ENCODE assay signal across 19 mouse cellular contexts in the genomic region with DNA sequence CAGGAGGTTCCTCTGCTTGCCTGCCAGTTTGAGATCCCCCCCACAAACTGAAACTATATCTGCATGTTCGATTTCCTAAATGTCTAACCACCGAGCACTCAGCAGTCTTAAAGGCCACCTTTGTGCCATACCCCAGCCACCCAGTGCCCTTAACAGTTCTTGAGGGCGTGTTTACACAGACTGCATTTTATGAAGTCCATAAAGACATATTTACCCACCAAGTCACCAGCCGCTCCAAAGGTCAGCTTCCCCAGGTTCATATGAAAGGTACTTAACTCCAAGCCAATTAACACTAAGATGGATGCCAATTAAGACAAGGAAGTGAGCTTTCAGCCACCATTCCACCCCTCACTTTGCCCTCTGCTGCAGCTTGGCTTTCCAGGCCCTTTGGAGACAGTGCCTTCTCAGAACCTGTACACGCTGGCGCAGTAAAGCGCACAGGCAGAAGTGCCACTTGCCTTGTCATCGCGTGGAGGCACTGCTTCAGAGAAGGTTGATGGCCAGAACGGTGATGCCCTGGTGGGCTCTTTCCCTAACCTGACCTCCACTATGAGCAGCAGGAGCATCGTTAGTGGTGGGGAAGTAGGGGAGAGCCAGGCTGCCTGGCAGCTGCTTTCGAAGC. TPM values are rescaled to one million over a fixed set of nuclear protein-coding genes. Genes with fewer than 3 reads are reported as not detected.
DNase-seq lines count a peak whose midpoint lies in the region; ATAC-seq and TF ChIP-seq lines count a peak whose summit lies in the region.
"Had no signal": no experiment of that assay in that cellular context is flagged by ENCODE, and none has a peak within 500 bp of the region (broad histone marks: within the 10 kb centered on the region; RNA-seq: fewer than 3 reads in every experiment).

No protein-coding gene starts in this region.

- H3K9me3 ChIP-seq in hindbrain, embryonic 12.5 days (replicated peaks), result no peaks in the 10 kb centered on the region
- no peaks in the 10 kb centered on the region for H3K9me3 ChIP-seq in hindbrain, postnatal 0 days (ENCODE audit: low read length)
- H3K9me3 ChIP-seq in limb, embryonic 12.5 days, result no peaks in the 10 kb centered on the region
- H3K9me3 ChIP-seq in midbrain, embryonic 14.5 days (ENCODE audit: control insufficient read depth, low read length), result no peaks in the 10 kb centered on the region
- H3K9me3 ChIP-seq: hindbrain, embryonic 15.5 days had no signal

- H3K27ac ChIP-seq in hindbrain, embryonic 12.5 days, result no peak overlapping the region
- H3K27ac ChIP-seq in hindbrain, postnatal 0 days, result no peak overlapping the region
- H3K27ac ChIP-seq in limb, embryonic 12.5 days, result no peak overlapping the region
- H3K27ac ChIP-seq in midbrain, embryonic 14.5 days (replicated peaks; ENCODE audit: low read depth, low read length), result no peak overlapping the region
- H3K27ac ChIP-seq: hindbrain, embryonic 15.5 days; liver, embryonic 12.5 days had no signal

- TF ChIP-seq CTCF in hindbrain, postnatal 0 days (IDR thresholded peaks at IDR 0.05; ENCODE audit: low read depth), result no peak

- no peak overlapping the region for H3K4me3 ChIP-seq in hindbrain, embryonic 12.5 days
- no peak overlapping the region for H3K4me3 ChIP-seq in hindbrain, postnatal 0 days (ENCODE audit: low read length)
- no peak overlapping the region for H3K4me3 ChIP-seq in limb, embryonic 12.5 days (replicated peaks)
- H3K4me3 ChIP-seq in midbrain, embryonic 14.5 days (replicated peaks; ENCODE audit: low read depth, low read length), result no peak overlapping the region
- H3K4me3 ChIP-seq: hindbrain, embryonic 15.5 days; liver, embryonic 12.5 days had no signal

- no peaks in the 10 kb centered on the region for H3K27me3 ChIP-seq in hindbrain, embryonic 12.5 days
- H3K27me3 ChIP-seq in hindbrain, postnatal 0 days (ENCODE audit: insufficient read depth, low read length), result no peaks in the 10 kb centered on the region
- H3K27me3 ChIP-seq in limb, embryonic 12.5 days, result no peaks in the 10 kb centered on the region
- no peaks in the 10 kb centered on the region for H3K27me3 ChIP-seq in midbrain, embryonic 14.5 days (ENCODE audit: control insufficient read depth, insufficient read depth, low read length)
- H3K27me3 ChIP-seq: hindbrain, embryonic 15.5 days; liver, embryonic 12.5 days; Patski had no signal

- H3K4me2 ChIP-seq in hindbrain, embryonic 12.5 days (replicated peaks), result no peak overlapping the region
- no peak overlapping the region for H3K4me2 ChIP-seq in hindbrain, postnatal 0 days (ENCODE audit: low read depth, low read length)
- no peak overlapping the region for H3K4me2 ChIP-seq in limb, embryonic 12.5 days
- no peak overlapping the region for H3K4me2 ChIP-seq in midbrain, embryonic 14.5 days (ENCODE audit: low read length)
- H3K4me2 ChIP-seq: hindbrain, embryonic 15.5 days; liver, embryonic 12.5 days had no signal

- H3K4me1 ChIP-seq in hindbrain, embryonic 12.5 days, result peaks cover 10% of the 10 kb centered on the region
- H3K4me1 ChIP-seq in hindbrain, postnatal 0 days (ENCODE audit: insufficient read depth, low read length), result peaks cover 20% of the 10 kb centered on the region
- peaks cover 27% of the 10 kb centered on the region for H3K4me1 ChIP-seq in limb, embryonic 12.5 days (replicated peaks)
- H3K4me1 ChIP-seq in midbrain, embryonic 14.5 days (ENCODE audit: control insufficient read depth, insufficient read depth, low read length), result no peaks in the 10 kb centered on the region

- no peak for ATAC-seq in hindbrain, embryonic 12.5 days (ENCODE audit: low FRiP score)
- ATAC-seq in hindbrain, postnatal 0 days, result no peak
- ATAC-seq in limb, embryonic 12.5 days (ENCODE audit: insufficient number of reproducible peaks, insufficient read depth, low FRiP score, low TSS enrichment, low read depth), result peak; percentile 54; the same call in 1 of the 2 replicates
- no peak for ATAC-seq in midbrain, embryonic 14.5 days (ENCODE audit: low FRiP score, low TSS enrichment)
- ATAC-seq: liver, embryonic 12.5 days; Patski had no signal

- WGBS in hindbrain, embryonic 12.5 days, result 86% methylated on average over 12 of the region's 12 CpGs
- 75% methylated on average over 12 of the region's 12 CpGs for WGBS in hindbrain, postnatal 0 days
- WGBS in limb, embryonic 12.5 days, result 54% methylated on average over 12 of the region's 12 CpGs
- WGBS in midbrain, embryonic 14.5 days, result 87% methylated on average over 12 of the region's 12 CpGs

- peak; percentile 54 for DNase-seq in cerebellum, adult 11-12 months
- no peak for DNase-seq in cerebellum, postnatal 36 days
- DNase-seq in hindbrain, postnatal 0 days (ENCODE audit: low spot score), result no peak
- DNase-seq in forelimb bud, embryonic 11.5 days (ENCODE audit: low read depth, low spot score), result peak; percentile 27
- no peak for DNase-seq in urinary bladder, adult 2 months (ENCODE audit: low spot score)
- DNase-seq in midbrain, embryonic 14.5 days, result no peak
- DNase-seq: adrenal gland, postnatal 10 days; gastrocnemius, postnatal 14 days; heart, adult 18-20 months; heart, postnatal 36 days; kidney, postnatal 4 days; lung, adult 2 months; thymus, adult 18-20 months; thymus, postnatal 4 days had no signal

- H3K36me3 ChIP-seq in hindbrain, embryonic 12.5 days, result no peaks in the 10 kb centered on the region; the same call in 1 of the 2 replicates
- H3K36me3 ChIP-seq in hindbrain, postnatal 0 days (ENCODE audit: insufficient read depth, low read length), result no peaks in the 10 kb centered on the region; the same call in 1 of the 2 replicates
- peaks cover 12% of the 10 kb centered on the region; the same call in 1 of the 2 replicates for H3K36me3 ChIP-seq in limb, embryonic 12.5 days
- H3K36me3 ChIP-seq in midbrain, embryonic 14.5 days (ENCODE audit: control insufficient read depth, insufficient read depth, low read length), result no peaks in the 10 kb centered on the region
- H3K36me3 ChIP-seq: hindbrain, embryonic 15.5 days had no signal

- 0 out of 2 replicates have a peak overlapping the region, but pooled peaks have one; percentile 33 for H3K9ac ChIP-seq in hindbrain, embryonic 12.5 days
- no peak overlapping the region for H3K9ac ChIP-seq in hindbrain, postnatal 0 days (replicated peaks; ENCODE audit: low read length)
- no peak overlapping the region for H3K9ac ChIP-seq in limb, embryonic 12.5 days (replicated peaks)
- no peak overlapping the region for H3K9ac ChIP-seq in midbrain, embryonic 14.5 days (replicated peaks; ENCODE audit: low read length)
- H3K9ac ChIP-seq: hindbrain, embryonic 15.5 days; liver, embryonic 12.5 days had no signal

RNA-seq across cellular contexts. Expression of a gene that starts 17.1 kb away (rescaled TPM):
- polyA plus RNA-seq in hindbrain, embryonic 12.5 days (2016; fragmentation: Nextera tagmentation; extraction: Ambion mirVana), result 6.8 and 7.8 TPM in 2 replicates
- total RNA-seq in hindbrain, postnatal 0 days (2014; rRNA removed), result 15.6 and 16.9 TPM in 2 replicates
- 8.4 and 8.7 TPM in 2 replicates for polyA plus RNA-seq in hindbrain, postnatal 0 days (2015; fragmentation: Nextera tagmentation; extraction: Ambion mirVana)
- polyA plus RNA-seq in limb, embryonic 12.5 days (2016; fragmentation: Nextera tagmentation; extraction: Ambion mirVana), result 7.6 and 8.4 TPM in 2 replicates
- 23.2 and 31.7 TPM in 2 replicates for polyA plus RNA-seq in urinary bladder, adult 2 months (2012; rRNA removed)
- 5.5 and 6.2 TPM in 2 replicates for polyA plus RNA-seq in midbrain, embryonic 14.5 days (2014; fragmentation: Nextera tagmentation; extraction: Ambion mirVana)

Comparison
In these comparisons a context has a peak if more than half of its experiments do, and no peak if none do; other contexts are left out.
1. DNase-seq: peak in cerebellum, adult 11-12 months (single experiment) and forelimb bud, embryonic 11.5 days (single experiment); none in cerebellum, postnatal 36 days (0 of 2), hindbrain, postnatal 0 days (single experiment), urinary bladder, adult 2 months (single experiment) and midbrain, embryonic 14.5 days (single experiment).